Mouse (Mus musculus): ENCODE measurements around the gene Mrps14.

GRCm38 (mm10) chr1:160158190-160158589 lies 36.8 kb upstream of the Mrps14 start:
- TF ChIP-seq CTCF (IDR thresholded peaks at IDR 0.05; ENCODE audit: extremely low read depth, insufficient read depth, insufficient read length, insufficient replicate concordance) = no peak
- TF ChIP-seq POLR2A (IDR thresholded peaks at IDR 0.05; ENCODE audit: low read depth, low read length) = no peak
